Mouse (Mus musculus) ES-E14 (cell line): Measurements from ENCODE around the gene Gm14391.
"Not testable (repeated sequence)": the region's sequence is repeated elsewhere in the genome, so short reads cannot be mapped to it uniquely, and the experiment has no call there.

ENCODE experiments used
- HCFC1 ChIP-seq: IDR thresholded peaks from 2 replicates; pipeline ENCODE4 v1.6.1; 2012; ENCODE audit warnings: low read length, inconsistent platforms, borderline replicate concordance; ENCODE audit not compliant: insufficient read depth
- MAFK ChIP-seq: IDR thresholded peaks from 2 replicates; pipeline ENCODE4 v1.6.1; 2014; ENCODE audit warnings: mild to moderate bottlenecking, low read depth, low read length, inconsistent platforms; ENCODE audit not compliant: insufficient read depth
- ZC3H11A ChIP-seq: IDR thresholded peaks from 2 replicates; pipeline ENCODE4 v1.6.1; 2012; ENCODE audit warnings: low read depth, mild to moderate bottlenecking, inconsistent platforms, low read length, borderline replicate concordance

DNA sequence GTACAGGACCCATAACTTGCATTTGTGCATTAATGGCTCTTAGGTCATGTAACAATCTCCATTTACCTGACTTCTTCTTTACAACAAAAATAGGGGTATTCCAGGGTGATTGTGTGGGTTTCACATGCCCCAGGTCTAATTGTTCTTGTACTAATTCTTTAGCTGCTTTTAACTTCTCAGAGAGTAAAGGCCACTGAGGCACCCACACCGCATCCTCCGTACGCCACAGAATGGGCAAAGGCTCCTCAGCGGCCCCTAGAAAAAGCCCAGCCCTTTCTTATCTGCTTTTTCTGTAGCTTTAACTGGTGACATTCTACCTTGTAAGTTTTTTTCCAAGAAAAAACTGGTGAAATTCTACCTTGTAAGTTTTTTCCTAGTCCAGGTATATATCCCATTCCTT lies 45.3 kb downstream of the Gm14391 start:
- TF ChIP-seq HCFC1, ZC3H11A, MAFK: not testable (repeated sequence)
